Mouse (Mus musculus): ENCODE results near the gene Slc16a4. TPM values are rescaled to one million over a fixed set of nuclear protein-coding genes. Genes with fewer than 3 reads are reported as not detected.

Gene Slc16a4
- 0.64 and 0.75 TPM in 2 replicates for polyA plus RNA-seq (2012; rRNA removed)

GRCm38 (mm10) chr3:107290764-107291381 lies at the start of gene Slc16a4:
Slc16a4 (plus strand) TSS chr3:107291230.

GRCm38 (mm10) chr3:107278479-107279269 lies 12.4 kb upstream of the Slc16a4 start, which contains the start of gene Lamtor5:
Lamtor5 (plus strand) TSS chr3:107278858.

GRCm38 (mm10) chr3:107333381-107334201 lies 42.6 kb downstream of the Slc16a4 start, which contains the start of gene Rbm15:
Rbm15 (minus strand) TSS chr3:107333673.

Other genes with a start within 250 kb of the Slc16a4 start
- gene Kcna2, start 190.1 kb upstream of the Slc16a4 start, polyA plus RNA-seq (2012; rRNA removed), result 0.63 and 1.1 TPM in 2 replicates
- not detected in 2 replicates for gene Kcna10, start 108.2 kb upstream of the Slc16a4 start, polyA plus RNA-seq (2012; rRNA removed)
- gene Cym, start 69.5 kb upstream of the Slc16a4 start, polyA plus RNA-seq (2012; rRNA removed), result not detected in 2 replicates
- not detected in 2 replicates for gene A630076J17Rik, start 60.6 kb upstream of the Slc16a4 start, polyA plus RNA-seq (2012; rRNA removed)
- gene Prok1, start 51.5 kb upstream of the Slc16a4 start, polyA plus RNA-seq (2012; rRNA removed), result 0.06 and 0.10 TPM in 2 replicates
- gene Lamtor5, start 12.4 kb upstream of the Slc16a4 start, polyA plus RNA-seq (2012; rRNA removed), result 75.0 and 92.6 TPM in 2 replicates
- 9.0 and 10.6 TPM in 2 replicates for gene Rbm15, start 42.4 kb downstream of the Slc16a4 start, polyA plus RNA-seq (2012; rRNA removed)
- 0.91 and 0.97 TPM in 2 replicates for gene Kcnc4, start 168.3 kb downstream of the Slc16a4 start, polyA plus RNA-seq (2012; rRNA removed)
- 5.6 and 7.4 TPM in 2 replicates for gene Slc6a17, start 226.8 kb downstream of the Slc16a4 start, polyA plus RNA-seq (2012; rRNA removed)